Mouse (Mus musculus) left cerebral cortex, adult 18-20 months (tissue): ENCODE measurements at regions not wholly inside any gene's neighbourhood (a gene's known extent, or its start where the extent isn't known, plus 50 kb on each side); places are given as distances from the start of the nearest gene placed in this dataset.

Experiments used
- DNase-seq, 2 experiments: peaks; one replicate each; pipeline ENCODE4 v3.0.0; 2021 to 2022; ENCODE audit warnings: low spot score in 2 of 2, mixed read lengths in 1 of 2

DNA sequence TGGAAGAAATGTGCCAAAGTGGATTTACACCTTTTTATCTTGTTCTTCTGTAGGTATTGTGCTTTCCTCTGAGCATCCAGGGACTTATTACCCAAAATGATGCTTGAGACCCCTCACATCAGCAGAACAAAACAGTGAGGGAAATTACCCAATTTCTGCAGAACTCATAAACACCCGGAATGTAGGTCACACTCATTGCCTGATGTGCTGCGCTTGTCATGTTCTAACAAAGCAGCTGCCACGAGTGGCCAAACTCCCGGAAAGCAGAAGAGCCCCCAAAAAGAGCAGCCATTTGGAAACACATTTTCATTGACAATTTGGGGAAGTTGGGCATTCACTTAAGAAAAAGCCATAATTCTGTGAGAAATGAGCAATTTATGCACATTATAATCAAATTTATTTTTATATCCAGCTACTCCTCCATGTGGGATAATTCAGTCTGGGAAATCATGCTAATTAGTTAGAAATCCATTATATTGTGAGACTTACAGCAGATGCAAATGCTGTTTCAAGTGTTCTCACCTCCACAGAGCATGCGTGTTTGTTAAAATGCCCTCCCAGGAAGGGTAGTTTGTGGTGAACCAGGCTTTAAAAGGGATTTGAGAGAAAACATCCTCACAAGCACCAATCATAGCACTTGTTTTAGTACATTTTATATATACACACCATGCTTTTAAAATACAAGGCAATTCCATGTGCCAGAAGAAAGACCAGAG, 931.9 kb upstream of the Klhl29 start:
- DNase-seq: peak in 1 of 2 experiments; percentile 18

DNA sequence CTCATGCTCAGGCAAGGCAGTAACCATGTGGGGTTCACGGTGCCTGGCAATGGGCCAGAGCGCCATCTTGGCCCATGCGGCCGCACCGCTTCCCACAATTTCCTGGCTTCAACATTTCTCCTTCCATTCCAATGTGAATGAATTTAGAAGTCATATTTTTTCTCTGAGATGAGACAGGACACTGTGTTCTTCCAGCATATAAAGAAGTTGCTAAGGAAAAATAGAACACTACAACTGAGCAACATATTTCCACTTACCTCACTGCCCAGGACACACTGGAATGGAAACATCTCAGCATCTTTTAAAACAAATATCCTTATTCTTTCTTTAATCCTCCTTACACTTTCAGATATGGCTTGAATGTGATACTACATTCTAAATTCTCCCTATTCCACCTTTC, 912.1 kb upstream of the Klhl29 start:
- peak; percentile 5 for DNase-seq

DNA sequence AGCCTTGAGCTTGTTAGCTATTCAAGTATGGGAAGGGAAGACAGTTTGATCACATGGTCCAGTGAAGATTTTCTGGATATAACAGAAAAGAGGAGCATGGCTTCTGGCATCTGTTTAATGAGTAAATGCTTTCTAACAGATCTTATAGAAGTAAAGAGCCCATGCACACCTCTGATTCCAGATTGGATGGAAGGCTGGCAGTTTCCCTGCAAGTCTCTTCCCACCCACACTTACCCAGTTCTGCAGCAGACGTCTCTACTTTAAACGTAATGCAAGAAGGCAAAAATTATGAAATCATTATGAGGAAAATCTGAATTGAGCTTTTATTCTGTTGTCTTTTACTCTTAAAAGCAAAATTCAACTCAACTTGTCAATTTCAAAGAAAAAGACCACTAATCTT, 888.5 kb upstream of the Klhl29 start:
- peak; percentile 5 to 19 for DNase-seq
